Mouse (Mus musculus): ENCODE data around the gene Cacna1e.

DNA sequence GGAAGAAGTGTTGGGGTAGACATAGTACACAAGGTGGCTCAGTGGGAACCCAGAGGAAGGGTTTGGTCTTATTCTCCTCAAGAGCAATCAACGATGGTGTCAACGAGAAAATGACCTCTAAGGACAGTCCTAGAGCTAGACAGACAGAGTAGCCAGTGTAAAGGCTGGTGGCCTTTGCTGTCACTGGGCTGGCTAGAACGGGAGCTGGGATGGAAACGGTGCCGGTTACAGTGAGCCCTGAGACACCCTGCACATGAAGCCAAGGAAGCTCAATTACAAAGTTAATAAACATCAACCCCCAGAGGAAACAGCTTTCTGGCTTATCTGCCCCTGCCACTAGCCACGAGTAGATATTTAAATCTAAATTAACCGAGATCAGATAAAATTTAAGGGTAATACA is 168.7 kb downstream of the Cacna1e start:
- TF ChIP-seq CTCF (IDR thresholded peaks at IDR 0.05; ENCODE audit: low read depth, low read length) (no peak), POLR2A (IDR thresholded peaks at IDR 0.05; ENCODE audit: extremely low read depth, insufficient read depth, low read length) (no peak)
